Mouse (Mus musculus) CH12.LX (cell line): ENCODE data around the gene Pla2g2c. TPM values are rescaled to one million over a fixed set of nuclear protein-coding genes. Genes with fewer than 3 reads are reported as not detected.

Experiments
- DNase-seq: peaks from one replicate; pipeline ENCODE4 v3.0.0-alpha.2; 2013; ENCODE audit errors: extremely low read depth
- H3K27ac ChIP-seq: 2 replicates; pipeline ENCODE4 v1.5.1; 2012; ENCODE audit warnings: low read depth, mild to moderate bottlenecking, control low read depth, moderate library complexity; ENCODE audit not compliant: insufficient read depth
- H3K27me3 ChIP-seq: replicated peaks from 2 replicates; pipeline ENCODE3; 2012; ENCODE audit warnings: inconsistent platforms
- H3K36me3 ChIP-seq, 2 experiments: replicated peaks in 1 of 2; 2 replicates each; pipeline versions ENCODE3 to v1.6.1; 2012; ENCODE audit warnings: inconsistent platforms in 1 of 2, low read length in 1 of 2, mild to moderate bottlenecking in 1 of 2, mixed read lengths in 1 of 2, moderate library complexity in 1 of 2; ENCODE audit not compliant: control insufficient read depth in 1 of 2, insufficient read depth in 1 of 2
- H3K4me1 ChIP-seq, 2 experiments: 2 replicates each; pipeline ENCODE4 v1.6.1; 2012; ENCODE audit warnings: inconsistent platforms in 1 of 2, moderate library complexity in 1 of 2; ENCODE audit not compliant: insufficient read depth in 2 of 2, control insufficient read depth in 1 of 2
- H3K4me2 ChIP-seq: 2 replicates; pipeline ENCODE4 v1.6.1; 2012; ENCODE audit warnings: low read depth, mild to moderate bottlenecking, control low read depth; ENCODE audit not compliant: poor library complexity, insufficient read depth, severe bottlenecking
- H3K4me3 ChIP-seq, 3 experiments: fragments of 150-350 bp in 1 of 3; sonication (generic) in 1 of 3; replicated peaks in 1 of 3; 2 replicates each; pipeline versions ENCODE3 to v1.5.1; 2011 to 2012; ENCODE audit warnings: low read depth in 2 of 3, low read length in 2 of 3, mild to moderate bottlenecking in 2 of 3, moderate library complexity in 2 of 3, control low read depth in 1 of 3, improper control_type of control experiment in 1 of 3, inconsistent platforms in 1 of 3, mixed read lengths in 1 of 3; ENCODE audit not compliant: poor library complexity in 1 of 3
- H3K79me2 ChIP-seq: replicated peaks from 2 replicates; pipeline ENCODE4 v1.6.1; 2012; ENCODE audit warnings: mild to moderate bottlenecking, moderate library complexity; ENCODE audit not compliant: control insufficient read depth, poor library complexity, insufficient read depth, severe bottlenecking; ENCODE audit errors: extremely low read depth
- H3K9ac ChIP-seq: 2 replicates; pipeline ENCODE4 v1.6.1; 2012; ENCODE audit warnings: low read depth, mild to moderate bottlenecking, control low read depth, moderate library complexity; ENCODE audit not compliant: insufficient read depth
- H3K9me3 ChIP-seq: replicated peaks from 2 replicates; pipeline ENCODE3; 2012; ENCODE audit warnings: low read length, inconsistent platforms, mixed read lengths
- CTCF ChIP-seq, 2 experiments: IDR thresholded peaks in 1 of 2; conservative IDR thresholded peaks in 1 of 2; 2 replicates each; pipeline ENCODE4 v1.5.1; 2011 to 2012; ENCODE audit warnings: low read depth in 2 of 2, low read length in 2 of 2, improper control_type of control experiment in 1 of 2, inconsistent platforms in 1 of 2, mild to moderate bottlenecking in 1 of 2, moderate library complexity in 1 of 2
- EP300 ChIP-seq: IDR thresholded peaks from 2 replicates; pipeline ENCODE4 v1.6.1; 2011; ENCODE audit warnings: low read length, improper control_type of control experiment
- GABPA ChIP-seq: IDR thresholded peaks from 2 replicates; pipeline ENCODE4 v1.6.1; 2012; ENCODE audit warnings: low read depth, low read length, improper control_type of control experiment, inconsistent platforms; ENCODE audit not compliant: insufficient replicate concordance
- IRF4 ChIP-seq: IDR thresholded peaks from 2 replicates; pipeline ENCODE4 v1.6.1; 2014; ENCODE audit warnings: low read depth, mild to moderate bottlenecking, inconsistent platforms, low read length, improper control_type of control experiment
- JUN ChIP-seq: IDR thresholded peaks from 2 replicates; pipeline ENCODE4 v1.6.1; 2011; ENCODE audit warnings: low read depth, mild to moderate bottlenecking, low read length, improper control_type of control experiment, moderate library complexity; ENCODE audit not compliant: insufficient read depth
- JUND ChIP-seq: conservative IDR thresholded peaks from 2 replicates; pipeline ENCODE4 v1.6.1; 2011; ENCODE audit warnings: low read depth, low read length, improper control_type of control experiment
- KAT2A ChIP-seq: IDR thresholded peaks from 2 replicates; pipeline ENCODE4 v1.6.1; 2012; ENCODE audit warnings: low read length, improper control_type of control experiment, inconsistent platforms; ENCODE audit not compliant: insufficient replicate concordance
- MAX ChIP-seq: IDR thresholded peaks from 2 replicates; pipeline ENCODE4 v1.6.1; 2011; ENCODE audit warnings: low read length, improper control_type of control experiment
- MEF2A ChIP-seq: IDR thresholded peaks from 2 replicates; pipeline ENCODE4 v1.6.1; 2014; ENCODE audit warnings: low read depth, mild to moderate bottlenecking, inconsistent platforms, low read length, improper control_type of control experiment, borderline replicate concordance
- MXI1 ChIP-seq: IDR thresholded peaks from 2 replicates; pipeline ENCODE4 v1.6.1; 2011; ENCODE audit warnings: mild to moderate bottlenecking, low read depth, low read length, improper control_type of control experiment
- NELFE ChIP-seq: IDR thresholded peaks from 2 replicates; pipeline ENCODE4 v1.6.1; 2011; ENCODE audit warnings: low read depth, low read length, improper control_type of control experiment
- NRF1 ChIP-seq: IDR thresholded peaks from 2 replicates; pipeline ENCODE4 v1.6.1; 2014; ENCODE audit warnings: low read depth, mild to moderate bottlenecking, inconsistent platforms, low read length, improper control_type of control experiment, moderate library complexity
- PAX5 ChIP-seq: IDR thresholded peaks from 2 replicates; pipeline ENCODE4 v1.6.1; 2012; ENCODE audit warnings: low read length, inconsistent platforms, mixed read lengths
- POLR2AphosphoS2 ChIP-seq: IDR thresholded peaks from 2 replicates; pipeline ENCODE4 v1.6.1; 2011; ENCODE audit warnings: low read depth, low read length, improper control_type of control experiment
- RAD21 ChIP-seq: IDR thresholded peaks from 2 replicates; pipeline ENCODE4 v1.6.1; 2011; ENCODE audit warnings: low read depth, mild to moderate bottlenecking, low read length, improper control_type of control experiment, moderate library complexity
- RCOR1 ChIP-seq: conservative IDR thresholded peaks from 2 replicates; pipeline ENCODE4 v1.6.1; 2012; ENCODE audit warnings: low read depth, mild to moderate bottlenecking, inconsistent platforms, low read length, improper control_type of control experiment
- SMC3 ChIP-seq: IDR thresholded peaks from 2 replicates; pipeline ENCODE4 v1.6.1; 2011; ENCODE audit warnings: low read depth, low read length, improper control_type of control experiment
- TBP ChIP-seq: conservative IDR thresholded peaks from 2 replicates; pipeline ENCODE4 v1.6.1; 2011; ENCODE audit warnings: low read depth, low read length, improper control_type of control experiment
- UBTF ChIP-seq: IDR thresholded peaks from 2 replicates; pipeline ENCODE4 v1.6.1; 2012; ENCODE audit warnings: low read depth, mild to moderate bottlenecking, inconsistent platforms, low read length, improper control_type of control experiment, moderate library complexity
- USF1 ChIP-seq: IDR thresholded peaks from 2 replicates; pipeline ENCODE4 v1.6.1; 2014; ENCODE audit warnings: low read depth, mild to moderate bottlenecking, inconsistent platforms, low read length, improper control_type of control experiment
- ZC3H11A ChIP-seq: IDR thresholded peaks from 2 replicates; pipeline ENCODE4 v1.6.1; 2012; ENCODE audit warnings: low read depth, mild to moderate bottlenecking, inconsistent platforms, low read length, improper control_type of control experiment
- dilution Hi-C: fragments of 300-500 bp; cut with MboI; formaldehyde crosslinking; loops from 2 replicates; pipeline ENCODE4 v1.14.3; 2020; ENCODE audit warnings: low sequenced_read_pairs; ENCODE audit not compliant: extremely low pct_unique_long_range_greater_than_20kb, extremely low pct_ligation_motif_present
- in situ Hi-C: fragments of 300-500 bp; cut with MboI; formaldehyde crosslinking; loops from 3 replicates; pipeline ENCODE4 v1.14.3; 2019; ENCODE audit warnings: low sequenced_read_pairs, low pct_ligation_motif_present, low pct_unique_long_range_greater_than_20kb, mixed read lengths
- polyA plus RNA-seq: library from polyadenylated mRNA; unstranded; fragments of >175 nt; gene quantifications from 2 replicates; pipeline ENCODE4 v1.2.1, GENCODE M21; 2012; ENCODE audit warnings: low read depth; ENCODE audit not compliant: insufficient read length
- total RNA-seq, 2 experiments: library from RNA; depleted of rRNA; stranded (reverse); fragments of 300-350 nt in 1 of 2; fragments of >200 nt in 1 of 2; gene quantifications; 2 replicates each; pipeline ENCODE4 v1.2.3; 2012 to 2014

The Pla2g2c gene
- total and polyA plus RNA-seq, 3 experiments, result not detected

GRCm38 (mm10) chr4:138706620-138707019 is 18.0 kb upstream of the Pla2g2c start:
- in situ Hi-C loops, result loop anchor here (5.0 kb wide), 1 partner anchor 264 kb away; no protein-coding TSS in a partner anchor
- DNase-seq, result no peak
- Histone ChIP-seq H3K36me3 (no peaks in the 10 kb centered on the region), H3K4me3 (no peak overlapping the region), H3K4me2 (no peak overlapping the region), H3K27me3 (peaks cover 70% of the 10 kb centered on the region), H3K79me2 (no peaks in the 10 kb centered on the region), H3K27ac (no peak overlapping the region), H3K9ac (no peak overlapping the region), H3K4me1 (no peaks in the 10 kb centered on the region), H3K9me3 (peaks cover 9% of the 10 kb centered on the region)
- dilution Hi-C loops, result no loop called here
- TF ChIP-seq PAX5 (no peak), JUND (no peak), KAT2A (no peak), MAX (no peak), GABPA (no peak), RAD21 (no peak), RCOR1 (no peak), UBTF (no peak), NELFE (no peak), USF1 (no peak), ZC3H11A (no peak), IRF4 (no peak), NRF1 (no peak), EP300 (no peak), TBP (no peak), POLR2AphosphoS2 (no peak), MEF2A (no peak), JUN (no peak), CTCF (conservative IDR thresholded peaks at IDR 0.05 in 1 of 2, IDR thresholded peaks at IDR 0.05 in 1 of 2; ENCODE audit: low read depth in 2 of 2, low read length in 2 of 2) (no peak)

GRCm38 (mm10) chr4:138708636-138709035 is 16.0 kb upstream of the Pla2g2c start:
- H3K4me3 ChIP-seq, result no peak overlapping the region
- peaks cover 9% of the 10 kb centered on the region for H3K9me3 ChIP-seq
- dilution Hi-C loops, result no loop called here
- in situ Hi-C loops, result loop anchor here (5.0 kb wide), 1 partner anchor 266 kb away; no protein-coding TSS in a partner anchor
- H3K9ac ChIP-seq, result no peak overlapping the region
- H3K27ac ChIP-seq, result no peak overlapping the region
- TF ChIP-seq RAD21 (peak; percentile 35), ZC3H11A (no peak), MXI1 (no peak), UBTF (no peak), POLR2AphosphoS2 (no peak), SMC3 (peak; percentile 74), CTCF (conservative IDR thresholded peaks at IDR 0.05 in 1 of 2, IDR thresholded peaks at IDR 0.05 in 1 of 2; ENCODE audit: low read depth in 2 of 2, low read length in 2 of 2) (peak in 1 of 2 experiments; percentile 71; a peak in 2 of 4 replicates)
- H3K27me3 ChIP-seq, result peaks cover 73% of the 10 kb centered on the region
- H3K79me2 ChIP-seq, result no peaks in the 10 kb centered on the region
- no peaks in the 10 kb centered on the region for H3K36me3 ChIP-seq
- H3K4me1 ChIP-seq, result no peaks in the 10 kb centered on the region
- H3K4me2 ChIP-seq, result no peak overlapping the region
- DNase-seq, result peak; percentile 22
